Mouse (Mus musculus): ENCODE measurements around the gene Olfr1206.

Gene Olfr1206

GRCm38 (mm10) chr2:88862931-88863330, at the start of gene Olfr1206:
Gene Olfr1206, plus strand, starts transcription at chr2:88863231.
- DNase-seq (ENCODE audit: low spot score in 2 of 2): no peak

GRCm38 (mm10) chr2:88814196-88814595, 48.8 kb upstream of the Olfr1206 start, which contains the start of gene Olfr1202:
Gene Olfr1202, plus strand, starts transcription at chr2:88814496.
- no peak for DNase-seq (ENCODE audit: low spot score in 2 of 2)

GRCm38 (mm10) chr2:88829437-88829836, 33.6 kb upstream of the Olfr1206 start, which contains the start of gene Olfr1205:
Gene Olfr1205, plus strand, starts transcription at chr2:88829737.
- no peak for DNase-seq (ENCODE audit: low spot score in 2 of 2)

DNA sequence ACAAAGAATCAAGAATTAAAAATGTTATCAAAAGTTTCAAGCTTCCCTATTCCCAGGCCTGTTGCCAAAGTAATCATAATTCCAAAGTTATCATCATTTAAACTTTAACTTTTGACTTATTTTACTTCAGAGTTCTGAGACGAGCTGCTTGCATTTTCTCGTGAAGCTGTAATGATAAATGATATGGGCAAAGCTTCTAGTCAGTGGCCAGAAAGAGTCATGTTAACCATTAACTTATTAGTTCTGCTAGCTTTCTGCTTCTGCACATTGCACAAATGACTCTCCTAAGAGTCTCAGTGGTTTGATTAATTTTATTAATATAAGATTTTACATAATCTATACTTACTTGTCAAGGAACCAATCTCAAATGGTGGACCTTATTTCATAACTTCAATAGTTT, 24.6 kb upstream of the Olfr1206 start:
- no peak for DNase-seq (ENCODE audit: low spot score in 2 of 2)

GRCm38 (mm10) chr2:88848992-88849391, 14.0 kb upstream of the Olfr1206 start, which contains the start of gene Olfr1204:
Gene Olfr1204, plus strand, starts transcription at chr2:88849292.
- no peak for DNase-seq (ENCODE audit: low spot score in 2 of 2)

DNA sequence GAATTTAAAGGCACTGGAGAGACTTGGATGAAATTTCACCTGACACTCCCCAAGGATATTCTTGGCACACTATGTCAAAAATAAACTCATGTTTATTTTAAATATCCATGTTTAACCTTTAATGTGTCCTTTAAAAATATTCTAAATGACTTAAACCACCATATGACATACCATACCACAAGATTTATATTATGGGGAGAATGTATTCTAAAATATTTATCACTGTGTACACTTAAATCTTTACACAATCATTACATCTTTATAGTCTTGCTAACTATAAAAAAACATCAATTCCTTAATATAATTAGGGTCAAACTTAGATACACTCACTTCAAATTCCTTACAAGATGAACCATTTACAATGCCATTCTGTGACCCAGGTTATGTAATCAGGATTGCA, 39.2 kb downstream of the Olfr1206 start, which contains the start of gene Olfr1208:
Gene Olfr1208, minus strand, starts transcription at position 101 of the 400 bp plus-strand sequence.
- DNase-seq (ENCODE audit: low spot score in 2 of 2): no peak

DNA sequence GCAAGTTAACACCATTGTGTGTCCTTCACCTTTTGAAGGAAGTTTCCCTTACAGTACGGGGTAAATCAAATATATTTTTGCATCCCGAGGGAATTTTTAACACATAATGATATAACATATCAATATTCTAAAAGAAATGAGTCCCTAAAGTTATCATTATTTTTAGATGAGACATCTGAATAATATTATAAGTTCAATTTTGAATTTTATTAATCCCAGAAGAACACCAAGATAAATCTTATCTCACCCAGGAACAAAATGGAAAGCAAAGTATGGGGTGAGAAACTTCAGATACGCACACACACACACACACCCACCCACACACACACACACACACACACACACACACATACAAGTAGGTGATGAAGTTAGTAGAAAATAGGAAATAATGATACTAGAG, 52.0 kb downstream of the Olfr1206 start, which contains the start of gene Olfr1209:
Gene Olfr1209, minus strand, starts transcription at position 101 of the 400 bp plus-strand sequence.
- DNase-seq (ENCODE audit: low spot score in 2 of 2): no peak
